Mouse (Mus musculus) forebrain, embryonic 10.5 days (tissue): ENCODE results near the gene Mlf1. TPM values are rescaled to one million over a fixed set of nuclear protein-coding genes. Genes with fewer than 3 reads are reported as not detected.

Experiments
- DNase-seq: peaks from one replicate; pipeline ENCODE4 v3.0.0-alpha.2; 2017; ENCODE audit warnings: low spot score; ENCODE audit errors: extremely low spot score
- H3K27ac ChIP-seq: fragments of 300-500 bp; sonication (generic); 2 replicates; pipeline ENCODE4 v1.5.1; 2016; ENCODE audit warnings: mild to moderate bottlenecking
- H3K27me3 ChIP-seq: fragments of 300-500 bp; sonication (generic); 2 replicates; pipeline ENCODE4 v1.6.1; 2016; ENCODE audit warnings: mild to moderate bottlenecking; ENCODE audit not compliant: poor library complexity, severe bottlenecking
- H3K36me3 ChIP-seq: fragments of 300-500 bp; sonication (generic); replicated peaks from 2 replicates; pipeline ENCODE4 v1.6.1; 2016; ENCODE audit warnings: mild to moderate bottlenecking, moderate library complexity
- H3K4me1 ChIP-seq: fragments of 300-500 bp; sonication (generic); 2 replicates; pipeline ENCODE4 v1.6.1; 2016
- H3K4me3 ChIP-seq: fragments of 300-500 bp; sonication (generic); 2 replicates; pipeline ENCODE4 v1.5.1; 2016; ENCODE audit warnings: mild to moderate bottlenecking, moderate library complexity
- H3K9me3 ChIP-seq: fragments of 300-500 bp; sonication (generic); 2 replicates; pipeline ENCODE4 v1.6.1; 2016; ENCODE audit warnings: mild to moderate bottlenecking, moderate library complexity
- WGBS: fragments of 180-500 bp; shearing (Covaris S2); methylation state at CpG from one replicate; pipeline ENCODE4 v1.1.7; 2016; 5-methylcytosine and 5-hydroxymethylcytosine counted together
- polyA plus RNA-seq: library from polyadenylated mRNA; unstranded; fragments of >200 nt; fragmentation: Nextera tagmentation; extraction: Ambion mirVana; gene quantifications from 2 replicates; pipeline ENCODE4 v1.2.1, GENCODE M21; 2016

Gene Mlf1
- 23.0 and 24.4 TPM in 2 replicates for polyA plus RNA-seq

- Histone ChIP-seq H3K4me3 (peak within 1 kb of the TSS; percentile 65), H3K36me3 (no peaks in the 10 kb centered on the region), H3K27ac (peak within 1 kb of the TSS; percentile 80), H3K4me1 (peaks cover 8% of the 10 kb centered on the region; the same call in 1 of the 2 replicates), H3K9me3 (no peaks in the 10 kb centered on the region), H3K27me3 (peaks cover 31% of the 10 kb centered on the region)
- peak; percentile 92 for DNase-seq
- whole genome bisulfite sequencing = under 1% methylated on average over 35 of the region's 35 CpGs
Observed at GRCm38 (mm10) chr3:67373872-67374271, at the start of gene Mlf1. Gene Mlf1 (plus strand): TSS chr3:67374097.

- no peak overlapping the region for H3K27ac ChIP-seq
- H3K9me3 ChIP-seq = no peaks in the 10 kb centered on the region
- H3K27me3 ChIP-seq = no peaks in the 10 kb centered on the region
- H3K4me1 ChIP-seq = 0 out of 2 replicates have a peak, but pooled peaks cover 2% of the 10 kb centered on the region
- no peaks in the 10 kb centered on the region for H3K36me3 ChIP-seq
- 86% methylated on average over 3 of the region's 3 CpGs for WGBS
- no peak overlapping the region for H3K4me3 ChIP-seq
- no peak for DNase-seq
Observed at GRCm38 (mm10) chr3:67339558-67339957, 34.3 kb upstream of the Mlf1 start.

- Histone ChIP-seq H3K27ac (no peak overlapping the region), H3K36me3 (no peaks in the 10 kb centered on the region), H3K9me3 (no peaks in the 10 kb centered on the region), H3K27me3 (no peaks in the 10 kb centered on the region), H3K4me1 (0 out of 2 replicates have a peak, but pooled peaks cover 2% of the 10 kb centered on the region), H3K4me3 (no peak overlapping the region)
- WGBS = 85% methylated on average over 7 of the region's 7 CpGs
- DNase-seq = no peak
Observed at GRCm38 (mm10) chr3:67340921-67341320, 33.0 kb upstream of the Mlf1 start.

GRCm38 (mm10) chr3:67343004-67343662 lies 30.8 kb upstream of the Mlf1 start:
- no peaks in the 10 kb centered on the region for H3K27me3 ChIP-seq
- DNase-seq = no peak
- no peak overlapping the region for H3K27ac ChIP-seq
- H3K4me3 ChIP-seq = no peak overlapping the region
- no peaks in the 10 kb centered on the region for H3K9me3 ChIP-seq
- 0 out of 2 replicates have a peak, but pooled peaks cover 2% of the 10 kb centered on the region for H3K4me1 ChIP-seq
- no peaks in the 10 kb centered on the region for H3K36me3 ChIP-seq
- WGBS = 54% methylated on average over 5 of the region's 5 CpGs

GRCm38 (mm10) chr3:67344599-67344998 lies 29.3 kb upstream of the Mlf1 start:
- 6% methylated on average over 2 of the region's 2 CpGs for WGBS
- Histone ChIP-seq H3K9me3 (no peaks in the 10 kb centered on the region), H3K4me3 (no peak overlapping the region), H3K36me3 (no peaks in the 10 kb centered on the region), H3K27ac (no peak overlapping the region), H3K4me1 (0 out of 2 replicates have a peak, but pooled peaks cover 2% of the 10 kb centered on the region), H3K27me3 (no peaks in the 10 kb centered on the region)
- DNase-seq = peak; percentile 41

GRCm38 (mm10) chr3:67346674-67347073 lies 27.2 kb upstream of the Mlf1 start:
- Histone ChIP-seq H3K27ac (no peak overlapping the region), H3K27me3 (no peaks in the 10 kb centered on the region), H3K9me3 (no peaks in the 10 kb centered on the region), H3K36me3 (no peaks in the 10 kb centered on the region), H3K4me1 (0 out of 2 replicates have a peak, but pooled peaks cover 2% of the 10 kb centered on the region), H3K4me3 (no peak overlapping the region)
- DNase-seq = no peak
- WGBS = 89% methylated on average over 2 of the region's 2 CpGs

- Histone ChIP-seq H3K4me3 (no peak overlapping the region), H3K4me1 (no peaks in the 10 kb centered on the region), H3K36me3 (no peaks in the 10 kb centered on the region), H3K27ac (no peak overlapping the region), H3K9me3 (no peaks in the 10 kb centered on the region), H3K27me3 (no peaks in the 10 kb centered on the region)
- 78% methylated on average over 12 of the region's 12 CpGs for WGBS
- no peak for DNase-seq
Observed at GRCm38 (mm10) chr3:67351406-67352127, 22.3 kb upstream of the Mlf1 start.

GRCm38 (mm10) chr3:67352128-67352762 lies 21.7 kb upstream of the Mlf1 start:
- H3K27me3 ChIP-seq = no peaks in the 10 kb centered on the region
- H3K9me3 ChIP-seq = no peaks in the 10 kb centered on the region
- no peak overlapping the region for H3K4me3 ChIP-seq
- H3K27ac ChIP-seq = no peak overlapping the region
- WGBS = 24% methylated on average over 3 of the region's 5 CpGs
- no peaks in the 10 kb centered on the region for H3K36me3 ChIP-seq
- peak; percentile 32 for DNase-seq
- no peaks in the 10 kb centered on the region for H3K4me1 ChIP-seq

- no peak for DNase-seq
- H3K27me3 ChIP-seq = no peaks in the 10 kb centered on the region
- no peaks in the 10 kb centered on the region for H3K4me1 ChIP-seq
- no peaks in the 10 kb centered on the region for H3K36me3 ChIP-seq
- H3K4me3 ChIP-seq = no peak overlapping the region
- no peaks in the 10 kb centered on the region for H3K9me3 ChIP-seq
- 89% methylated on average over 3 of the region's 3 CpGs for WGBS
- H3K27ac ChIP-seq = no peak overlapping the region
Observed at GRCm38 (mm10) chr3:67352763-67353149, 21.1 kb upstream of the Mlf1 start.

- Histone ChIP-seq H3K27me3 (no peaks in the 10 kb centered on the region), H3K27ac (no peak overlapping the region), H3K36me3 (no peaks in the 10 kb centered on the region), H3K4me1 (no peaks in the 10 kb centered on the region), H3K9me3 (no peaks in the 10 kb centered on the region), H3K4me3 (no peak overlapping the region)
- WGBS = 81% methylated on average over 7 of the region's 7 CpGs
- no peak for DNase-seq
Observed at GRCm38 (mm10) chr3:67358376-67358775, 15.5 kb upstream of the Mlf1 start.

GRCm38 (mm10) chr3:67366087-67366892 lies 7.6 kb upstream of the Mlf1 start:
- no peaks in the 10 kb centered on the region; the same call in 1 of the 2 replicates for H3K27me3 ChIP-seq
- 85% methylated on average over 4 of the region's 4 CpGs for WGBS
- no peaks in the 10 kb centered on the region for H3K36me3 ChIP-seq
- H3K4me1 ChIP-seq = no peaks in the 10 kb centered on the region
- H3K27ac ChIP-seq = no peak overlapping the region
- DNase-seq = no peak
- H3K4me3 ChIP-seq = no peak overlapping the region
- H3K9me3 ChIP-seq = no peaks in the 10 kb centered on the region

GRCm38 (mm10) chr3:67367481-67367880 lies 6.4 kb upstream of the Mlf1 start:
- Histone ChIP-seq H3K4me3 (no peak overlapping the region), H3K4me1 (no peaks in the 10 kb centered on the region), H3K9me3 (no peaks in the 10 kb centered on the region), H3K27ac (no peak overlapping the region), H3K36me3 (no peaks in the 10 kb centered on the region), H3K27me3 (peaks cover 5% of the 10 kb centered on the region)
- 92% methylated on average over 6 of the region's 6 CpGs for WGBS
- no peak for DNase-seq
